Mouse (Mus musculus) bone marrow, adult 2 months (tissue): ENCODE measurements around the gene Sdad1.

ENCODE experiments used
- CTCF ChIP-seq: fragments of 200-500 bp; IDR thresholded peaks from 2 replicates; pipeline ENCODE4 v1.5.1; 2011; ENCODE audit warnings: low read length, control low read depth; ENCODE audit not compliant: control insufficient read depth, insufficient read depth
- POLR2A ChIP-seq: fragments of 200-500 bp; IDR thresholded peaks from 2 replicates; pipeline ENCODE4 v1.6.1; 2011; ENCODE audit warnings: low read depth, mild to moderate bottlenecking, control low read depth, low read length, borderline replicate concordance; ENCODE audit not compliant: control insufficient read depth

DNA sequence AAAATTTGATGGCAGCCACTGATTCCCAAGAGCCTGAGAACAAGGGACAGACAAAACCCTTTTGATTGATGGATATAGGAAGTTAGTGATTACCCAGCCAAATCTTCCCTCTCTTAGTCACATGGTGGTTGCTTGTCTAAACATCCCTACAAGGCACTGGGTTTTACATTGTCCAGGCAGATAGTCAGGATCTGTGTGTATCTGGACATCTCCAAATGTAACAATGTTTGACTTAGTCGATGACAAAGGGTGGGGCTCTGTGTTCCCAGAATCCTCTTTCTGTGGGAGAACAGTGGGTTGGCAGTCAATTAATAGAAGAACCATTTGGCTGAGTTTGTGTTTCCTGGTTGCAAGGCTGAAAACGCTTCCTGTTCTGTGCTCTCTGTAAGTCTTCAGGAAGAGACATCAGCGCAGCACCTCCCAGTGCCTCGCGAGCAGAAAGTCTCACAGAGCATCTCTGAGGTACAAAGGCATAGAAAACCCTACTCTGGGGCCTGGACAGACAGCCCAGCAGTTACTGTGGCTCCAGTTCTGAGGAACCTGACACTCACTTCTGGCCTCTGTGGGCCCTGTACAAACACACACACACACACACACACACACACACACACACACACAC, 75.2 kb downstream of the Sdad1 start:
- TF ChIP-seq CTCF (no peak), POLR2A (no peak)
